Mouse (Mus musculus): Measurements from ENCODE around the gene Lig3. TPM values are rescaled to one million over a fixed set of nuclear protein-coding genes. Genes with fewer than 3 reads are reported as not detected.
"Not testable (repeated sequence)": the region's sequence is repeated elsewhere in the genome, so short reads cannot be mapped to it uniquely, and the experiment has no call there.

Lig3 gene
- polyA plus RNA-seq, 1 experiment from 2014 or later, result 43.2 TPM

- peak overlapping the region; percentile 99 for H3K27ac ChIP-seq
- no peaks in the 10 kb centered on the region for H3K9me3 ChIP-seq
- H3K36me3 ChIP-seq, result peaks cover 42% of the 10 kb centered on the region
- DNase-seq (ENCODE audit: low spot score), result no peak
- H3K4me1 ChIP-seq (replicated peaks), result peaks cover 22% of the 10 kb centered on the region
- 48% methylated on average over 6 of the region's 6 CpGs for WGBS
- peak overlapping the region; percentile 81 for H3K4me3 ChIP-seq
- no peaks in the 10 kb centered on the region for H3K27me3 ChIP-seq (ENCODE audit: insufficient read depth, poor library complexity, severe bottlenecking)
These were observed 1.3 kb downstream of the Lig3 start for GRCm38 (mm10) chr11:82782197-82782596.

- Histone ChIP-seq H3K9me3 (no peaks in the 10 kb centered on the region), H3K27ac (no peak overlapping the region), H3K36me3 (peaks cover 54% of the 10 kb centered on the region), H3K4me3 (no peak overlapping the region), H3K27me3 (ENCODE audit: insufficient read depth, poor library complexity, severe bottlenecking) (no peaks in the 10 kb centered on the region), H3K4me1 (replicated peaks) (peaks cover 22% of the 10 kb centered on the region)
- DNase-seq (ENCODE audit: low spot score), result no peak
- 93% methylated on average over 11 of the region's 11 CpGs for WGBS
These were observed 2.5 kb downstream of the Lig3 start for GRCm38 (mm10) chr11:82783453-82783852.

GRCm38 (mm10) chr11:82806656-82807055 is 25.7 kb downstream of the Lig3 start:
- no peaks in the 10 kb centered on the region for H3K9me3 ChIP-seq
- no peaks in the 10 kb centered on the region for H3K27me3 ChIP-seq (ENCODE audit: insufficient read depth, poor library complexity, severe bottlenecking)
- H3K27ac ChIP-seq, result no peak overlapping the region
- H3K36me3 ChIP-seq, result peaks cover 38% of the 10 kb centered on the region
- H3K4me3 ChIP-seq, result no peak overlapping the region
- 88% methylated on average over 3 of the region's 3 CpGs for WGBS
- DNase-seq (ENCODE audit: low spot score), result no peak
- H3K4me1 ChIP-seq (replicated peaks), result peaks cover under 1% of the 10 kb centered on the region; the same call in 1 of the 2 replicates

GRCm38 (mm10) chr11:82807370-82807769 is 26.5 kb downstream of the Lig3 start:
- no peak overlapping the region for H3K4me3 ChIP-seq
- H3K36me3 ChIP-seq, result peaks cover 31% of the 10 kb centered on the region
- no peaks in the 10 kb centered on the region for H3K27me3 ChIP-seq (ENCODE audit: insufficient read depth, poor library complexity, severe bottlenecking)
- DNase-seq (ENCODE audit: low spot score), result no peak
- 84% methylated on average over 3 of the region's 3 CpGs for WGBS
- H3K9me3 ChIP-seq, result no peaks in the 10 kb centered on the region
- no peak overlapping the region for H3K27ac ChIP-seq
- H3K4me1 ChIP-seq (replicated peaks), result peaks cover 8% of the 10 kb centered on the region

- H3K27ac ChIP-seq, result no peak overlapping the region
- DNase-seq (ENCODE audit: low spot score), result no peak
- no peak overlapping the region for H3K4me3 ChIP-seq
- peaks cover 20% of the 10 kb centered on the region for H3K36me3 ChIP-seq
- peaks cover 16% of the 10 kb centered on the region for H3K4me1 ChIP-seq (replicated peaks)
- 91% methylated on average over 5 of the region's 5 CpGs for WGBS
- no peaks in the 10 kb centered on the region for H3K27me3 ChIP-seq (ENCODE audit: insufficient read depth, poor library complexity, severe bottlenecking)
- no peaks in the 10 kb centered on the region for H3K9me3 ChIP-seq
These were observed 27.6 kb downstream of the Lig3 start for GRCm38 (mm10) chr11:82808485-82808884.

- H3K27me3 ChIP-seq (ENCODE audit: insufficient read depth, poor library complexity, severe bottlenecking), result no peaks in the 10 kb centered on the region
- H3K27ac ChIP-seq, result no peak overlapping the region
- DNase-seq (ENCODE audit: low spot score), result peak; percentile 49
- H3K9me3 ChIP-seq, result no peaks in the 10 kb centered on the region
- peaks cover 27% of the 10 kb centered on the region for H3K4me1 ChIP-seq (replicated peaks)
- no peaks in the 10 kb centered on the region for H3K36me3 ChIP-seq
- 57% methylated on average over 4 of the region's 4 CpGs for WGBS
- no peak overlapping the region for H3K4me3 ChIP-seq
These were observed 38.4 kb downstream of the Lig3 start for GRCm38 (mm10) chr11:82819350-82819749.

GRCm38 (mm10) chr11:82820788-82821456 is 40.0 kb downstream of the Lig3 start:
- no peaks in the 10 kb centered on the region for H3K27me3 ChIP-seq (ENCODE audit: insufficient read depth, poor library complexity, severe bottlenecking)
- 87% methylated on average over 13 of the region's 13 CpGs for WGBS
- no peak for DNase-seq (ENCODE audit: low spot score)

GRCm38 (mm10) chr11:82826818-82827217 is 45.9 kb downstream of the Lig3 start:
- Histone ChIP-seq H3K9me3 (no peaks in the 10 kb centered on the region), H3K4me3 (no peak overlapping the region), H3K36me3 (no peaks in the 10 kb centered on the region), H3K27ac (no peak overlapping the region), H3K4me1 (replicated peaks) (peaks cover 31% of the 10 kb centered on the region), H3K27me3 (ENCODE audit: insufficient read depth, poor library complexity, severe bottlenecking) (no peaks in the 10 kb centered on the region)
- no peak for DNase-seq (ENCODE audit: low spot score)

More at GRCm38 (mm10) chr11:82820788-82821456, 40.0 kb downstream of the Lig3 start:
- Histone ChIP-seq H3K9me3 (no peaks in the 10 kb centered on the region), H3K27ac (no peak overlapping the region), H3K4me3 (no peak overlapping the region), H3K36me3 (no peaks in the 10 kb centered on the region), H3K4me1 (replicated peaks) (peaks cover 19% of the 10 kb centered on the region)

GRCm38 (mm10) chr11:82831008-82831893 is 50.3 kb downstream of the Lig3 start:
- peaks cover 15% of the 10 kb centered on the region for H3K4me1 ChIP-seq (replicated peaks)
- H3K9me3 ChIP-seq, result no peaks in the 10 kb centered on the region
- H3K36me3 ChIP-seq, result no peaks in the 10 kb centered on the region
- no peaks in the 10 kb centered on the region for H3K27me3 ChIP-seq (ENCODE audit: insufficient read depth, poor library complexity, severe bottlenecking)
- WGBS, result 28% methylated on average over 10 of the region's 10 CpGs
- no peak overlapping the region for H3K4me3 ChIP-seq
- peak overlapping the region; percentile 9; the same call in 1 of the 2 replicates for H3K27ac ChIP-seq
- DNase-seq (ENCODE audit: low spot score), result peak; percentile 17

GRCm38 (mm10) chr11:82832402-82832801 is 51.5 kb downstream of the Lig3 start:
- H3K27ac ChIP-seq; H3K9me3 ChIP-seq; H3K4me3 ChIP-seq; H3K36me3 ChIP-seq; H3K27me3 ChIP-seq (ENCODE audit: insufficient read depth, poor library complexity, severe bottlenecking); DNase-seq (ENCODE audit: low spot score): not testable (repeated sequence)
- WGBS, result 85% methylated on average over 10 of the region's 10 CpGs
- H3K4me1 ChIP-seq (replicated peaks), result peaks cover 19% of the 10 kb centered on the region

- no peaks in the 10 kb centered on the region for H3K36me3 ChIP-seq
- H3K9me3 ChIP-seq, result no peaks in the 10 kb centered on the region
- peaks cover 35% of the 10 kb centered on the region for H3K4me1 ChIP-seq (replicated peaks)
- DNase-seq (ENCODE audit: low spot score), result no peak
- H3K27me3 ChIP-seq (ENCODE audit: insufficient read depth, poor library complexity, severe bottlenecking), result no peaks in the 10 kb centered on the region
- no peak overlapping the region for H3K4me3 ChIP-seq
- 91% methylated on average over 8 of the region's 8 CpGs for WGBS
- H3K27ac ChIP-seq, result no peak overlapping the region
These were observed 53.0 kb downstream of the Lig3 start for GRCm38 (mm10) chr11:82833929-82834328.

- H3K27me3 ChIP-seq (ENCODE audit: insufficient read depth, poor library complexity, severe bottlenecking); H3K27ac ChIP-seq; H3K4me3 ChIP-seq; H3K36me3 ChIP-seq; DNase-seq (ENCODE audit: low spot score); H3K9me3 ChIP-seq: not testable (repeated sequence)
- H3K4me1 ChIP-seq (replicated peaks), result peaks cover 38% of the 10 kb centered on the region
- 87% methylated on average over 7 of the region's 7 CpGs for WGBS
These were observed 53.5 kb downstream of the Lig3 start for GRCm38 (mm10) chr11:82834359-82834758.
